8 mouse cellular contexts compared by ENCODE assay signal in the genomic region with DNA sequence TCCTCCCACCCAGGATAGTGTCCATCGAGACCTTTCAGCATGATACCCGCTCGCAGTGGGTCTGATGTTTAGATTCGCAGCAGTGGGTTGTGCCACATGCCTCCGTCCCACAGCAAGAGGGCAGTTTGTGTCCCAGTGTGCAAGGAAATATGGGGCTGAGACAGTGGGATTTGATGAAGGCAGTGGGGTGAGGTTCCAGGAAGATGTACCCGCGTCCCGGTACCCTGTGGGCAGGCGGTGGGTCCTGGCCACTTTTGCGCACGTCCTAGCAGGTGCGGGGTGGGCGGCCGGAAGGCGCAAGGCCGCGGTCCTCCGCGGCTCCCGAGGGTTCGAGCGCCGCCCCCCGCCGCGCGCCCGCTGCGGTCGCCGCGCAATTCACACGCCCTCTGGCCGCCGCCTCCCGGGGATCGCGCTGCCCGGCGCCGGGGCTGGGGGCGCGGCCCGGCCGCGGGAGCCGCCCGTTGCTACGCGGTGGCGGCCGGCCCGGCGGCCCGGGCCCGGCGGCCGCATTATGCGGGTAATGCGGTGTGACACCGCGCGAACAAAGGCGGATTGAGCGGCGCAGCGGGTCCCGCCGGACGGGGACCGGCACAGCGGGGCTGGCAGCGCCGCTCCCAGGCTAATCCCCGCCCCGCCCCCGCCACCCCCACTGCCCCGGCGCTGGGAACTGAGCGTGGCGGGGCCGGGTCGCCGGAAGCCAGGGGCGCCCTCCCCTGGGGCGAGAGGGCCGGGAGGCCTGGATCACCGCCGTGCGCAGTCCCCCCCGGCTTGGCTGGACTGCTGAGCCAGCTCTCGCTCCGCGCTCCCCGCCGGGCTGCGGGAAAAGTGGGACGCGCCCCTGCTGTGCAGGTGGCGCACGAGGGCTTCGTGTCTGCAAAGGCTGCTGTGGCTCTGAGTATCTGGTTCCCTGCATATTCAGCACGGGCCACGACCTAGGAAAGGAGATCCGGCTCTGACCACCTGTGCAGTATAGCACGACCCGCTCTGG. TPM values are rescaled to one million over a fixed set of nuclear protein-coding genes. Genes with fewer than 3 reads are reported as not detected.
DNase-seq lines count a peak whose midpoint lies in the region; ATAC-seq and TF ChIP-seq lines count a peak whose summit lies in the region.

No protein-coding gene starts in this region.

- H3K9me3 ChIP-seq in heart, embryonic 11.5 days (replicated peaks; ENCODE audit: control insufficient read depth, low read length): no peaks in the 10 kb centered on the region; the same call in 1 of the 2 replicates
- peaks cover 5% of the 10 kb centered on the region; the same call in 1 of the 2 replicates for H3K9me3 ChIP-seq in intestine, embryonic 14.5 days (ENCODE audit: control insufficient read depth, low read length)
- peaks cover 8% of the 10 kb centered on the region; the same call in 1 of the 2 replicates for H3K9me3 ChIP-seq in stomach, embryonic 16.5 days (replicated peaks; ENCODE audit: control insufficient read depth, low read length)

- H3K4me2 ChIP-seq in heart, embryonic 11.5 days: peak overlapping the region; percentile 98
- peak overlapping the region; percentile 97 for H3K4me2 ChIP-seq in intestine, embryonic 14.5 days (ENCODE audit: low read length)
- peak overlapping the region; percentile 98 for H3K4me2 ChIP-seq in stomach, embryonic 16.5 days (ENCODE audit: low read depth, low read length)

- peak overlapping the region; percentile 61 for H3K4me3 ChIP-seq in heart, embryonic 11.5 days (ENCODE audit: low read depth, low read length)
- peak overlapping the region; percentile 40 for H3K4me3 ChIP-seq in embryonic fibroblast, embryonic 13.5 days (ENCODE audit: insufficient read depth, low read length)
- peak overlapping the region; percentile 45 for H3K4me3 ChIP-seq in intestine, embryonic 14.5 days (ENCODE audit: low read depth, low read length)
- H3K4me3 ChIP-seq in stomach, embryonic 16.5 days (replicated peaks; ENCODE audit: low read length): peak overlapping the region; percentile 57

- WGBS in heart, embryonic 11.5 days (ENCODE audit: insufficient replicate concordance): under 1% methylated on average over 87 of the region's 107 CpGs
- WGBS in intestine, embryonic 14.5 days: under 1% methylated on average over 96 of the region's 107 CpGs
- 1% methylated on average over 91 of the region's 107 CpGs for WGBS in stomach, embryonic 16.5 days

- H3K27ac ChIP-seq in heart, embryonic 11.5 days (ENCODE audit: low read depth, low read length): no peak overlapping the region
- no peak overlapping the region for H3K27ac ChIP-seq in embryonic fibroblast, embryonic 13.5 days (ENCODE audit: insufficient read depth, low read length)
- H3K27ac ChIP-seq in intestine, embryonic 14.5 days (ENCODE audit: low read depth): no peak overlapping the region
- no peak overlapping the region for H3K27ac ChIP-seq in stomach, embryonic 16.5 days (ENCODE audit: low read length)

- H3K27me3 ChIP-seq in heart, embryonic 11.5 days (ENCODE audit: control insufficient read depth, insufficient read depth, low read length): peaks cover 73% of the 10 kb centered on the region
- peaks cover 54% of the 10 kb centered on the region for H3K27me3 ChIP-seq in intestine, embryonic 14.5 days (replicated peaks; ENCODE audit: control insufficient read depth, insufficient read depth, low read length)
- peaks cover 58% of the 10 kb centered on the region for H3K27me3 ChIP-seq in stomach, embryonic 16.5 days (ENCODE audit: control insufficient read depth, insufficient read depth, low read length)

- no peak for TF ChIP-seq POLR2A in embryonic fibroblast, embryonic 13.5 days (IDR thresholded peaks at IDR 0.05; ENCODE audit: low read depth, low read length)

- 0 out of 2 replicates have a peak, but pooled peaks have one; percentile 28 for ATAC-seq in heart, embryonic 11.5 days (replicated peaks; ENCODE audit: insufficient number of reproducible peaks, low FRiP score, low TSS enrichment)
- peak; percentile 37; the same call in 1 of the 2 replicates for ATAC-seq in intestine, embryonic 14.5 days (replicated peaks; ENCODE audit: low FRiP score, low TSS enrichment, low read depth)
- ATAC-seq in stomach, embryonic 16.5 days (ENCODE audit: insufficient read depth, low FRiP score): no peak; the same call in 1 of the 2 replicates

- H3K36me3 ChIP-seq in heart, embryonic 11.5 days (ENCODE audit: control insufficient read depth, insufficient read depth, low read length): no peaks in the 10 kb centered on the region
- H3K36me3 ChIP-seq in intestine, embryonic 14.5 days (ENCODE audit: control insufficient read depth, insufficient read depth, low read length): no peaks in the 10 kb centered on the region
- no peaks in the 10 kb centered on the region for H3K36me3 ChIP-seq in stomach, embryonic 16.5 days (ENCODE audit: control insufficient read depth, insufficient read depth, low read length)

- TF ChIP-seq CTCF in embryonic fibroblast, embryonic 13.5 days (IDR thresholded peaks at IDR 0.05; ENCODE audit: borderline replicate concordance, insufficient read depth, low read length): no peak

- peak overlapping the region; percentile 56 for H3K9ac ChIP-seq in heart, embryonic 11.5 days (ENCODE audit: low read depth, low read length)
- 0 out of 2 replicates have a peak overlapping the region, but pooled peaks have one; percentile 25 for H3K9ac ChIP-seq in intestine, embryonic 14.5 days (ENCODE audit: low read length)
- peak overlapping the region; percentile 65 for H3K9ac ChIP-seq in stomach, embryonic 16.5 days (ENCODE audit: low read length)

- DNase-seq in heart, adult 11 months: no peak
- DNase-seq in ZHBTc4 (ENCODE audit: low read depth, low spot score): peak; percentile 79
- peak; percentile 72 for DNase-seq in intestine, embryonic 14.5 days (ENCODE audit: low spot score)
- DNase-seq in lung, postnatal 10 days: peak; percentile 9
- DNase-seq in thymus, postnatal 14 days: no peak

- H3K4me1 ChIP-seq in heart, embryonic 11.5 days (ENCODE audit: control insufficient read depth, insufficient read depth, low read length): peaks cover 16% of the 10 kb centered on the region; the same call in 1 of the 2 replicates
- no peaks in the 10 kb centered on the region for H3K4me1 ChIP-seq in embryonic fibroblast, embryonic 13.5 days (ENCODE audit: control insufficient read depth, insufficient read depth, low read length)
- 0 out of 2 replicates have a peak, but pooled peaks cover under 1% of the 10 kb centered on the region for H3K4me1 ChIP-seq in intestine, embryonic 14.5 days (replicated peaks; ENCODE audit: control insufficient read depth, insufficient read depth, low read length)
- peaks cover 15% of the 10 kb centered on the region; the same call in 1 of the 2 replicates for H3K4me1 ChIP-seq in stomach, embryonic 16.5 days (ENCODE audit: control insufficient read depth, insufficient read depth, low read length)

RNA-seq across cellular contexts. Expression of a gene that starts 36.0 kb away (rescaled TPM):
- 0.14 and 0.23 TPM in 2 replicates for polyA plus RNA-seq in heart, embryonic 11.5 days (2014; fragmentation: Nextera tagmentation; extraction: Ambion mirVana)
- not detected in 2 replicates for polyA plus RNA-seq in embryonic fibroblast, embryonic 13.5 days (2011; ENCODE audit: insufficient read length, low read depth, missing spikeins)
- 0.31 and 0.46 TPM in 2 replicates for polyA plus RNA-seq in intestine, embryonic 14.5 days (2014; fragmentation: Nextera tagmentation; extraction: Ambion mirVana)
- polyA plus RNA-seq in stomach, embryonic 16.5 days (2015; fragmentation: Nextera tagmentation; extraction: Ambion mirVana): 0.06 and 0.16 TPM in 2 replicates

Comparison
In these comparisons a context has a peak if more than half of its experiments do, and no peak if none do; other contexts are left out.
1. DNase-seq: peak in ZHBTc4 (single experiment), intestine, embryonic 14.5 days (single experiment) and lung, postnatal 10 days (single experiment); none in heart, adult 11 months (single experiment) and thymus, postnatal 14 days (single experiment).
2. Peak in every context shown above with its lines, with median percentiles within 50 percentile points of each other: H3K4me2 ChIP-seq, H3K4me3 ChIP-seq and H3K9ac ChIP-seq.